Mouse (Mus musculus) stomach, postnatal 0 days (tissue): Measurements from ENCODE around the gene Irf2bpl.

Source experiments
- CTCF ChIP-seq: IDR thresholded peaks from 2 replicates; pipeline ENCODE4 v1.5.1; 2016; ENCODE audit warnings: antibody characterized with exemption, low read depth, mild to moderate bottlenecking, moderate library complexity
- EP300 ChIP-seq: optimal IDR thresholded peaks from 2 replicates; pipeline ENCODE3; 2016; ENCODE audit warnings: antibody characterized with exemption

- no peak for TF ChIP-seq CTCF
- TF ChIP-seq EP300, result no peak
Observed at GRCm38 (mm10) chr12:86893326-86894183, 9.0 kb upstream of the Irf2bpl start.
